Mouse (Mus musculus) heart, embryonic 11.5 days (tissue): ENCODE data around the gene Cabp1. TPM values are rescaled to one million over a fixed set of nuclear protein-coding genes. Genes with fewer than 3 reads are reported as not detected.

Experiments
- ATAC-seq: fragments of 200-750 bp; cut with Nextera tagmentation; replicated peaks from 2 replicates; pipeline ENCODE4 v1.8.0; 2017; ENCODE audit warnings: moderate library complexity; ENCODE audit not compliant: insufficient number of reproducible peaks, low FRiP score, low TSS enrichment
- H3K27ac ChIP-seq: fragments of 300-500 bp; sonication (generic); 2 replicates; pipeline ENCODE4 v1.5.1; 2014; ENCODE audit warnings: mild to moderate bottlenecking, low read depth, low read length
- H3K27me3 ChIP-seq: fragments of 300-500 bp; sonication (generic); 2 replicates; pipeline ENCODE4 v1.6.1; 2014; ENCODE audit warnings: mild to moderate bottlenecking, low read length, mixed read lengths; ENCODE audit not compliant: control insufficient read depth, insufficient read depth
- H3K36me3 ChIP-seq: fragments of 300-500 bp; sonication (generic); 2 replicates; pipeline ENCODE4 v1.6.1; 2014; ENCODE audit warnings: mild to moderate bottlenecking, low read length, moderate library complexity, mixed read lengths; ENCODE audit not compliant: control insufficient read depth, insufficient read depth
- H3K4me1 ChIP-seq: fragments of 300-500 bp; sonication (generic); 2 replicates; pipeline ENCODE4 v1.6.1; 2014; ENCODE audit warnings: low read length; ENCODE audit not compliant: control insufficient read depth, insufficient read depth
- H3K4me2 ChIP-seq: fragments of 300-500 bp; sonication (generic); 2 replicates; pipeline ENCODE4 v1.6.1; 2014; ENCODE audit warnings: mild to moderate bottlenecking, moderate library complexity
- H3K4me3 ChIP-seq: fragments of 300-500 bp; sonication (generic); 2 replicates; pipeline ENCODE4 v1.5.1; 2014; ENCODE audit warnings: low read depth, low read length
- H3K9ac ChIP-seq: fragments of 300-500 bp; sonication (generic); 2 replicates; pipeline ENCODE4 v1.6.1; 2014; ENCODE audit warnings: mild to moderate bottlenecking, low read depth, low read length, moderate library complexity
- H3K9me3 ChIP-seq: fragments of 300-500 bp; sonication (generic); replicated peaks from 2 replicates; pipeline ENCODE4 v1.6.1; 2016; ENCODE audit warnings: low read length; ENCODE audit not compliant: control insufficient read depth
- WGBS: fragments of 180-500 bp; shearing (Covaris S2); extraction: QIAGEN DNeasy Blood & Tissue Kit; methylation state at CpG from one replicate; pipeline ENCODE4 v1.1.7; 2014; ENCODE audit not compliant: insufficient replicate concordance; 5-methylcytosine and 5-hydroxymethylcytosine counted together
- polyA plus RNA-seq: library from polyadenylated mRNA; unstranded; fragments of >200 nt; fragmentation: Nextera tagmentation; extraction: Ambion mirVana; gene quantifications from 2 replicates; pipeline ENCODE4 v1.2.1, GENCODE M21; 2014

Gene Cabp1
- polyA plus RNA-seq, 1 experiment from 2014 or later, result 0.63 TPM

DNA sequence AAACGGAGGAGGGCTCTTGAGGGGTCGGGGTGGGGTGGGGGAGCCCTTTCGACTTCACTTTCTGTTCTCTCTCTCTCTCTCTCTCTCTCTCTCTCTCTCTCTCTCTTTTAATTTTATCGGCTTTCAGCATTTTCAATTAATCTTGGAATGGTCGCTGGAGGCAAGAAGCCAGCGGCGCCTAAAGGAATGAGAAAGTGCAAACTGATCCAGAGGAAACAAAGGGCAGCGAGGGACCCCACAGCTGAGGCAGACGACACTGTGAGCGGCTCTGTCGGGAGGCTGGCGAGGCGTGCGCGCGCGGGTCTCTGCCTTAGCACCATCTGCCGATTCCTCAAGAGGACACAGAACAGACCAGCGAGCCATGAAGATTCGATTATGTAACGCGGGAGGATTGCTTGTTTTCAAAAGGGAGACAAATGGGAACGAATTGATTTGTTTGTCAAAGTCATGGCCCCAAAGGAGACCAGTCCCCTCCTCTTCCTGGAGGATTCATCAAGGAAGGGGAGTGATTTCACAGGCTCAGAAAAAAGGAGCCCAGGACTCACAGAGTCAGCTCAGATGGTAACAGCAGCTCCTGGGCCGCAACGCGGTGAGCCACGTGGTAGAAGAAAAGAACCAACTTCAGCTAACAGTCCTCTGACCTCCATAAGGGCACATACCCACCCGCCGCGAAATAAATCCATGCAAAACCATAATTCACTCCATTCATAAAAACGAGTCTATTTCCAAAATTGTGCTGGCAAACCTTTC lies 10.6 kb upstream of the Cabp1 start:
- Histone ChIP-seq H3K9ac (peak overlapping the region; percentile 56), H3K27ac (no peak overlapping the region), H3K4me2 (peak overlapping the region; percentile 66), H3K4me3 (peak overlapping the region; percentile 36), H3K4me1 (peaks cover 10% of the 10 kb centered on the region), H3K36me3 (no peaks in the 10 kb centered on the region), H3K27me3 (peaks cover 12% of the 10 kb centered on the region), H3K9me3 (no peaks in the 10 kb centered on the region)
- ATAC-seq, result no peak
- WGBS, result 5% methylated on average over 31 of the region's 31 CpGs

GRCm38 (mm10) chr5:115203735-115204561 lies 9.8 kb upstream of the Cabp1 start:
- Histone ChIP-seq H3K9me3 (no peaks in the 10 kb centered on the region), H3K4me2 (peak overlapping the region; percentile 66), H3K27ac (no peak overlapping the region), H3K9ac (peak overlapping the region; percentile 56; the same call in 1 of the 2 replicates), H3K27me3 (peaks cover 12% of the 10 kb centered on the region), H3K4me3 (peak overlapping the region; percentile 36), H3K36me3 (no peaks in the 10 kb centered on the region), H3K4me1 (peaks cover 10% of the 10 kb centered on the region)
- whole genome bisulfite sequencing, result 19% methylated on average over 23 of the region's 23 CpGs
- no peak for ATAC-seq

GRCm38 (mm10) chr5:115194626-115195221 lies 543 bp upstream of the Cabp1 start:
- H3K27ac ChIP-seq, result no peak overlapping the region
- H3K9ac ChIP-seq, result no peak overlapping the region
- no peaks in the 10 kb centered on the region for H3K36me3 ChIP-seq
- peak overlapping the region; percentile 85 for H3K4me2 ChIP-seq
- no peaks in the 10 kb centered on the region for H3K9me3 ChIP-seq
- peaks cover 58% of the 10 kb centered on the region for H3K27me3 ChIP-seq
- peak overlapping the region; percentile 59 for H3K4me3 ChIP-seq
- H3K4me1 ChIP-seq, result peaks cover 15% of the 10 kb centered on the region
- no peak for ATAC-seq
- WGBS, result 4% methylated on average over 12 of the region's 12 CpGs

GRCm38 (mm10) chr5:115193226-115193625 lies 955 bp downstream of the Cabp1 start:
- under 1% methylated on average over 29 of the region's 34 CpGs for WGBS

GRCm38 (mm10) chr5:115192828-115193195 lies 1.4 kb downstream of the Cabp1 start:
- H3K36me3 ChIP-seq, result no peaks in the 10 kb centered on the region
- ATAC-seq, result no peak
- H3K27ac ChIP-seq, result no peak overlapping the region
- H3K4me3 ChIP-seq, result peak overlapping the region; percentile 59; the same call in 1 of the 2 replicates
- H3K27me3 ChIP-seq, result peaks cover 62% of the 10 kb centered on the region
- peak overlapping the region; percentile 85 for H3K4me2 ChIP-seq
- H3K9ac ChIP-seq, result no peak overlapping the region
- H3K4me1 ChIP-seq, result peaks cover 15% of the 10 kb centered on the region
- 21% methylated on average over 7 of the region's 7 CpGs for WGBS
- H3K9me3 ChIP-seq, result no peaks in the 10 kb centered on the region

More at GRCm38 (mm10) chr5:115193226-115193625, 955 bp downstream of the Cabp1 start:
- ATAC-seq, result no peak
- peak overlapping the region; percentile 85 for H3K4me2 ChIP-seq
- peaks cover 62% of the 10 kb centered on the region for H3K27me3 ChIP-seq
- H3K9me3 ChIP-seq, result no peaks in the 10 kb centered on the region
- no peak overlapping the region for H3K27ac ChIP-seq
- peak overlapping the region; percentile 59 for H3K4me3 ChIP-seq
- no peaks in the 10 kb centered on the region for H3K36me3 ChIP-seq
- peaks cover 15% of the 10 kb centered on the region for H3K4me1 ChIP-seq
- no peak overlapping the region for H3K9ac ChIP-seq

- Histone ChIP-seq H3K4me3 (no peak overlapping the region), H3K4me1 (peaks cover 19% of the 10 kb centered on the region), H3K36me3 (no peaks in the 10 kb centered on the region), H3K9ac (no peak overlapping the region), H3K9me3 (no peaks in the 10 kb centered on the region), H3K4me2 (peak overlapping the region; percentile 31), H3K27me3 (peaks cover 62% of the 10 kb centered on the region), H3K27ac (no peak overlapping the region)
- WGBS, result 11% methylated on average over 29 of the region's 29 CpGs
- no peak for ATAC-seq
Observed at GRCm38 (mm10) chr5:115191880-115192827, 2.0 kb downstream of the Cabp1 start.

- Histone ChIP-seq H3K27me3 (peaks cover 61% of the 10 kb centered on the region), H3K4me3 (no peak overlapping the region), H3K27ac (no peak overlapping the region), H3K9ac (no peak overlapping the region), H3K4me1 (peaks cover 32% of the 10 kb centered on the region), H3K36me3 (no peaks in the 10 kb centered on the region), H3K4me2 (no peak overlapping the region), H3K9me3 (no peaks in the 10 kb centered on the region)
- ATAC-seq, result no peak
- WGBS, result 73% methylated on average over 12 of the region's 12 CpGs
Observed at GRCm38 (mm10) chr5:115190081-115190480, 4.1 kb downstream of the Cabp1 start.

DNA sequence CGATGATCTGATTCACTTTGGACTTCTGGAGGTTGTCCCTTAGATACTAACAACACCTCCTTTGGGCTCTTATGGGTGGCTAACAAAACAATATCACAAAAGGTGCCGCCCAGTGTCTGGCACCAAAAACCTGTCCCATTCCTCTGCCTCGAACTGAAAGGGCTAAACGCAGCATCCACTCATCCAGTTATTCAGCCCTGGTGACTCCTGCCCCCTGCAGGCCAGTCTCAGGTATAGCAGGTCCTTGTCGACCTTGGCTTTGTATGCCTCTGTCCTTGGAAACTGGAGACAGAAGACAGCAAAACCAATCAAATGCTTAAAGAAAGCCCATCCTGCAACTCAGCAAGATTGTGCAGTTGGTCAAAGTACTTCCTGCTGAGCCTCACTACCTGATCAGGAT lies 5.4 kb downstream of the Cabp1 start:
- no peak overlapping the region for H3K27ac ChIP-seq
- H3K27me3 ChIP-seq, result peaks cover 49% of the 10 kb centered on the region
- 46% methylated on average over 5 of the region's 5 CpGs for WGBS
- H3K4me2 ChIP-seq, result no peak overlapping the region
- no peak overlapping the region for H3K4me3 ChIP-seq
- no peaks in the 10 kb centered on the region for H3K36me3 ChIP-seq
- peaks cover 30% of the 10 kb centered on the region for H3K4me1 ChIP-seq
- ATAC-seq, result no peak
- no peak overlapping the region for H3K9ac ChIP-seq
- H3K9me3 ChIP-seq, result no peaks in the 10 kb centered on the region
